Mouse (Mus musculus): Measurements from ENCODE around the gene Tgif1. TPM values are rescaled to one million over a fixed set of nuclear protein-coding genes. Genes with fewer than 3 reads are reported as not detected.
"Not testable (repeated sequence)": the region's sequence is repeated elsewhere in the genome, so short reads cannot be mapped to it uniquely, and the experiment has no call there.

Tgif1 gene
- polyA plus RNA-seq, 1 experiment = 79.5 TPM

GRCm38 (mm10) chr17:70844971-70845370 is 8.4 kb downstream of the Tgif1 start:
- no peak for DNase-seq (ENCODE audit: low spot score)

- DNase-seq (ENCODE audit: low spot score) = no peak
Measured at GRCm38 (mm10) chr17:70843252-70843651, 10.1 kb downstream of the Tgif1 start.

GRCm38 (mm10) chr17:70838533-70838932 is 14.8 kb downstream of the Tgif1 start:
- DNase-seq (ENCODE audit: low spot score) = no peak

- DNase-seq (ENCODE audit: low spot score) = no peak
Measured at GRCm38 (mm10) chr17:70838031-70838430, 15.3 kb downstream of the Tgif1 start.

GRCm38 (mm10) chr17:70837474-70837873 is 15.9 kb downstream of the Tgif1 start:
- DNase-seq (ENCODE audit: low spot score) = not testable (repeated sequence)

- no peak for DNase-seq (ENCODE audit: low spot score)
Measured at GRCm38 (mm10) chr17:70836820-70837219, 16.5 kb downstream of the Tgif1 start.

GRCm38 (mm10) chr17:70835071-70835790 is 18.1 kb downstream of the Tgif1 start:
- DNase-seq (ENCODE audit: low spot score) = no peak

- DNase-seq (ENCODE audit: low spot score) = peak; percentile 49
Measured at GRCm38 (mm10) chr17:70834430-70834965, 18.8 kb downstream of the Tgif1 start.

- no peak for DNase-seq (ENCODE audit: low spot score)
Measured at GRCm38 (mm10) chr17:70832544-70832943, 20.8 kb downstream of the Tgif1 start.

GRCm38 (mm10) chr17:70831591-70831990 is 21.8 kb downstream of the Tgif1 start:
- no peak for DNase-seq (ENCODE audit: low spot score)

GRCm38 (mm10) chr17:70829943-70830715 is 23.2 kb downstream of the Tgif1 start:
- no peak for DNase-seq (ENCODE audit: low spot score)

GRCm38 (mm10) chr17:70829217-70829616 is 24.1 kb downstream of the Tgif1 start:
- DNase-seq (ENCODE audit: low spot score) = no peak

- DNase-seq (ENCODE audit: low spot score) = no peak
Measured at GRCm38 (mm10) chr17:70828569-70828968, 24.8 kb downstream of the Tgif1 start.

GRCm38 (mm10) chr17:70828180-70828528 is 25.2 kb downstream of the Tgif1 start:
- no peak for DNase-seq (ENCODE audit: low spot score)

- DNase-seq (ENCODE audit: low spot score) = not testable (repeated sequence)
Measured at GRCm38 (mm10) chr17:70827463-70828179, 25.7 kb downstream of the Tgif1 start.

- DNase-seq (ENCODE audit: low spot score) = no peak
Measured at GRCm38 (mm10) chr17:70826227-70826626, 27.1 kb downstream of the Tgif1 start.

GRCm38 (mm10) chr17:70823083-70823482 is 30.3 kb downstream of the Tgif1 start:
- DNase-seq (ENCODE audit: low spot score) = no peak

GRCm38 (mm10) chr17:70817862-70818451 is 35.4 kb downstream of the Tgif1 start:
- DNase-seq (ENCODE audit: low spot score) = no peak

GRCm38 (mm10) chr17:70815001-70815400 is 38.3 kb downstream of the Tgif1 start:
- no peak for DNase-seq (ENCODE audit: low spot score)

GRCm38 (mm10) chr17:70810795-70811194 is 42.6 kb downstream of the Tgif1 start:
- no peak for DNase-seq (ENCODE audit: low spot score)

GRCm38 (mm10) chr17:70809776-70810175 is 43.6 kb downstream of the Tgif1 start:
- DNase-seq (ENCODE audit: low spot score) = no peak

GRCm38 (mm10) chr17:70808837-70809236 is 44.5 kb downstream of the Tgif1 start:
- no peak for DNase-seq (ENCODE audit: low spot score)
